Mouse (Mus musculus): ENCODE results near the gene Parpbp. TPM values are rescaled to one million over a fixed set of nuclear protein-coding genes. Genes with fewer than 3 reads are reported as not detected.

Gene Parpbp
- total RNA-seq, 2 experiments from 2014 or later = not detected

DNA sequence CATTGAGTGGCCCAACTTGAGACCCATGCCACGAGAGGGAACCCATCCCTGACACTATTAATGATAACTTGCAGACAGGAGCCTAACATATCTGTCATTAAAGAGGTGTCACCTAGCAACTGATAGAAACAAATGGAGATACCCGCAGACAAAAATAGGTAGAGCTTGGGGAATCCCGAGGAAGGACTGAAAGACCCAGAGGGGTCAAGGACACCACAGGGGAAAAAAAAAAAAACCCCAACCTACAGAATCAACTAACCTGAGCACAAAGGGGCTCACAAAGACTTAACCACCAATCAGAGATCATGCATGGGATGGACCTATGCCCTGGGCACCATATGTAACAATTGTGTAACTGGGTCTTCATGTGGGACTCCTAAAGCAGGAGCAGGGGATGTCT lies 79.4 kb downstream of the Parpbp start:
- Histone ChIP-seq H3K4me3 (no peak overlapping the region), H3K27ac (no peak overlapping the region)
- no peak for DNase-seq
- intact Hi-C loops (cut with DNase I) = no loop called here
- no peak for TF ChIP-seq CTCF (IDR thresholded peaks at IDR 0.05)

DNA sequence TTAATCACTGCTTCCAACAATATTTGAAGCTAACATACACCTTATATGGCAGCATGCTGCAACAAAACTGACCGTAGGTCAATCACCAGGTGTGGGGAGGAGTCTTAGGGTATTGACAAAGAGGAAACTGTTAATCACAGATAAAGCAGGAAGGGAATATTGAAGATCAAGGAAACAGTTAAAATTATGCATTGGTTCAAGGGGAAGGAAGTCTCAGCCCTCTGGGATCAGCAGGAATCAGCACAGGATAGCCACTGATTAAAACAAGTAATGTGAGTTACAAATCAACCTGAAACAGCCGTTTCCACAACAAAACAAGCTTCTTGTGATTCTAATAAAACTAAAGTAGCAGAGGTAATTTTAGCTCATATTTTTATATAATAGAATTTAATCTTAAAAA lies 81.9 kb downstream of the Parpbp start:
- intact Hi-C loops (cut with DNase I) = no loop called here
- DNase-seq = no peak
- H3K4me3 ChIP-seq = no peak overlapping the region
- no peak overlapping the region for H3K27ac ChIP-seq
- no peak for TF ChIP-seq CTCF (IDR thresholded peaks at IDR 0.05)

DNA sequence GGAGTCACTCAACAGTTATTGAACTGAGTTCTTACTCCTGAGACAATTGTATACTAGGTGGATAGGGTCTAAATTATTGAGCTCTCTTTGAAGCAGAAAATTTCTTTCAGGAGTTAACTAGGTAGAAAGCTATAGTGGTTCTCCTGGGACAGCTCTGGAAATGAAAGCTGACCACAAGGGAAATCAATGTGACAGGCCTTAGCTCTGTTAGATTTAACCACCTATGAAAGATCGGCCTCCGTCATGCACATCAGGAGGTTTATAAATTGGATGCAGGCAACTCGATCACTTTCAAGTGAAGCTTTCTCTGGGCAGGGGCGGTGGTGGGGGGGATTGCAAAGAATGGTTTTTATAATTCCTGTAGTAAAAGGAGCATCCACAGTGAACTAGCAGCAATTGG lies 83.3 kb downstream of the Parpbp start:
- H3K27ac ChIP-seq = peak overlapping the region; percentile 38; the same call in 1 of the 2 replicates
- intact Hi-C loops (cut with DNase I) = no loop called here
- no peak for TF ChIP-seq CTCF (IDR thresholded peaks at IDR 0.05)
- H3K4me3 ChIP-seq = no peak overlapping the region
- DNase-seq = no peak

DNA sequence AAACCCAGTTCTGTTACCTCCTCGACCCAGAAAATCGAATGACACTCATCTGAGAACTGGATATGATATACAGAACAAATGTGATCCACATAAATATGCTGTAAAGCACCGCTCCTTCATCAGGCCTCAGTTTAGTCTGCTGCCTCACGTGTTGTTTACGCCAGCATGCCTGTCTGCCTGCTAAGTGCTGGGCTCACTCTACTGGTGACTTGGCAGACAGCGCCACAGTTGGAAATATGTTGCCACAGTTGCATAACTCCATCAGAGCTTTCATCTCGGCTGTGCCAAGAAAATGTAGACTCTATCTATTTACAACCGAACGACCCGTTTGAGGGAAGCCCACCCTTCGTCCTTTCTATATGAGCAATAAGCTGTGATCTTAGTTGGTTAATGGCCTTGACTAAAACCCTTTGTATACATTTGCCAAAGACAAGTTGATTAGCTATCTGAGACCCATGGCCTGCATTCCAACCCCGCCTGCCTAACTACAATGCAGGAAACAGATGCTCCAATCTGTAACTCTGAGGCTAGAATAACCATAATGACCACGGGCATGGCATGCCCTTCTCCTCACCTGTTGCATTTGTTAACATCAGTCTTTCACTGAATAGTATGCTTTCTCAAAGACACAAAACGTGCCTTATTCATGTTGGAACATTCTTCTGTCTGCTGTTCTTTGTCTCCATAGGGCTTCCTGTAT lies 89.6 kb downstream of the Parpbp start:
- intact Hi-C loops (cut with DNase I) = no loop called here
- peak; percentile 55 for DNase-seq
- Histone ChIP-seq H3K4me3 (no peak overlapping the region), H3K27ac (peak overlapping the region; percentile 38; the same call in 1 of the 2 replicates)
- no peak for TF ChIP-seq CTCF (IDR thresholded peaks at IDR 0.05)

DNA sequence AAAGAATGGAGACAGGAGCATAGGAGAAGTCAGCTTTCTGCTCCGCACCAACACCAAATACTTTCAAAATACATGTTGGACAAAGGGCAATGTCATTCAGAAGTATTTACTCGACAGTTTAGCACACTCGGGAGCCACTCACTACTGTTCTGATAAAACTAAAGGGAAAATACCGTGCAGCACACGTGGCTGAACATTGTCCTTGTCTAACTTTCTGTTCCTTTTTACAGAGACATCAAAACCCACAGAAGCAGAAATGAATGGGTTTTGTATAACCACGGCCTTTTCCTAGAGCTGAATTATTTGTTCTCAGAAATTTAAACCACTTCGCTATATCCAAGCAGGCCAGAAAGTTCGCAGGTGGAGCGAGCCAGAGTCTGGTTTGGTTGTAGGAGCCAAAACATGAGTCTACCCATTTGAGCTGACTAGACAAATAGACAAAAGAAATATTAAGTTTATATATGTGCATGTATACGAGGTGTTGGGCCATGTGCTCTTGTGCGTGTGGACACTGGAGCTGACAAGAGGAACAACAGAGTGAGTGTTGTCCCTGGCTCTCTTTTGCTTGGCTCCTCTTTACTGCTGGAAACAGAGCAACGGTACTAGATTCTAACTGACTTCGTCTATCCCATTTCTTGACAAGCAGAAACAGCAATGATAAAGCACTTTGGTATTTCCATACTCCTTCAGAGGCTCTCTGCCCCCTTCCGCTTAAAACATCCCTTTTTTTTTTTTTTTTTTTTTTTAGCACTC lies 92.3 kb downstream of the Parpbp start:
- Histone ChIP-seq H3K4me3 (no peak overlapping the region), H3K27ac (no peak overlapping the region)
- intact Hi-C loops (cut with DNase I) = no loop called here
- no peak for DNase-seq
- TF ChIP-seq CTCF (IDR thresholded peaks at IDR 0.05) = no peak

DNA sequence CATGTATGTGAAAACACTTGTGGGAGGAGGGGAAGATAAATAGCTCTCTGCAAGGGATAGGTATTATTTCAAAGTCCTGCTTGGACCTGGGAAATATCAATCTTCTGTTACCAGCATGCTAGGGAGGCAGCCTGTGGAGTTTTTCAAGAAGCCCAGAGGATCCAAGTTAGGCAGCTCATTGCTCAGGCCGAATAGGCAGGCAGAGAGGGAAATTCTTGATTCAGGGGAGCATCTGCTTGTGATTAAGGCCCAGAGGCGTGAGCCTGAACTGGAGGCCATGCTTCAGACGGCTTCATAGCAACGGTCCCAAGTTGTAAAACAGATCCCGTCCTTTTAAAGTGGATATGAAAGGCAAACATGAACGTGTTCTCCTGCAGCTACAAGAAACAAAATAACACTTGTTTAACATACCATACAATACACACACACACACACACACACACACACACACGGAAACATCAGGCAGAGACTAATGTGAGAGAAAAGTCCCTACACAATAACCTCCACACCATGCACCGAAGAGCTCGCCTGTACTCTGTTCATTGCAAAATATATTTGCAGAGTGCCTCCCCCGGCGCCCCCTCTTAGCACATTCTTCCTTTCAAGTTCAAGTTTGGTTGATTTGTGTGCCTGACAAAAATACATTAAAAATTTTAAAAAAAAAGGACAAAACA lies 100.5 kb downstream of the Parpbp start:
- no peak for TF ChIP-seq CTCF (IDR thresholded peaks at IDR 0.05)

DNA sequence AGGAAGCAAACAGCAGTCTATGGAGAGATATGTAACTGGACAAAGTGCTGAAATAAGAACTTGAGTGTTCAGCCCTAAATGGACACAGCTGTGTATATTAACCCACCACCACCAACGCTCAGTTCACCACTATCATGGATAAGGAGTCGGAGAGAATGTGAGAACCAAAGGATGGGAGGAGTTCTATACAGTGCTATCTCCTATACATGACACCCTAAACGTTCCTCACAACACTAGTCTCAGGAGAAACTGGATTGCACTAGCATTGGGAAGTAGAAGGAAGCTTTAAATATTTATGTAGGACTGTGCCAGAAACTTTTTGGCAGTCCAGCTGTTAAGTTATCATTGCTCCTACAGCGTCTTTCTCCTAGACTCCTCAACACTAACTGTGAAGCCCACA lies 102.4 kb downstream of the Parpbp start:
- no peak overlapping the region for H3K4me3 ChIP-seq
- DNase-seq = no peak
- peak overlapping the region; percentile 38 for H3K27ac ChIP-seq
- intact Hi-C loops (cut with DNase I) = no loop called here
- no peak for TF ChIP-seq CTCF (IDR thresholded peaks at IDR 0.05)

More for the DNA sequence above, 100.5 kb downstream of the Parpbp start:
- intact Hi-C loops (cut with DNase I) = no loop called here
- Histone ChIP-seq H3K27ac (peak overlapping the region; percentile 40; the same call in 1 of the 2 replicates), H3K4me3 (no peak overlapping the region)
- peak; percentile 49 for DNase-seq

Other genes starting within 250 kb of the Parpbp start
- not detected for gene Pmch, start 55.9 kb downstream of the Parpbp start, total RNA-seq (2021)
- gene Nup37, start 51 bp upstream of the Parpbp start, total RNA-seq (2021) = 1 to 10 TPM; 5.3 to 6.9 TPM
- 10 to 100 TPM; 25.3 to 32.3 TPM for gene Washc3, start 54.2 kb upstream of the Parpbp start, total RNA-seq (2021)
- gene Dram1, start 232.1 kb upstream of the Parpbp start, total RNA-seq (2021) = 1 to 10 TPM; 1.0 to 1.7 TPM
- gene Gnptab, start 232.2 kb upstream of the Parpbp start, total RNA-seq (2021) = 10 to 100 TPM; 14.7 to 15.3 TPM

Measured in gastrocnemius, adult 2 months (tissue).